Mouse (Mus musculus) cerebellum, postnatal 25 days (tissue): ENCODE results near the gene 4933416C03Rik.

Experiments
- DNase-seq, 2 experiments: peaks; one replicate each; pipeline ENCODE4 v3.0.0; 2021; ENCODE audit warnings: mixed read lengths in 2 of 2

Gene 4933416C03Rik

GRCm38 (mm10) chr10:116075954-116076353 is 37.8 kb downstream of the 4933416C03Rik start:
- DNase-seq: no peak
